Mouse (Mus musculus): ENCODE results near the gene Grasp.

Gene Grasp

GRCm38 (mm10) chr15:101271513-101271912, 47.5 kb downstream of the Grasp start:
- no peak for DNase-seq (ENCODE audit: low spot score in 2 of 2)

GRCm38 (mm10) chr15:101274380-101274779, 50.4 kb downstream of the Grasp start:
- no peak for DNase-seq (ENCODE audit: low spot score in 2 of 2)

- no peak for DNase-seq (ENCODE audit: low spot score in 2 of 2)
Measured at GRCm38 (mm10) chr15:101277351-101277899, 53.4 kb downstream of the Grasp start.

- DNase-seq (ENCODE audit: low spot score in 2 of 2): no peak
Measured at GRCm38 (mm10) chr15:101278589-101278988, 54.6 kb downstream of the Grasp start.

- no peak for DNase-seq (ENCODE audit: low spot score in 2 of 2)
Measured at GRCm38 (mm10) chr15:101279430-101279999, 55.5 kb downstream of the Grasp start.

All from thymus, postnatal 10 days (tissue).